8 mouse cellular contexts compared by ENCODE assay signal in the genomic region with DNA sequence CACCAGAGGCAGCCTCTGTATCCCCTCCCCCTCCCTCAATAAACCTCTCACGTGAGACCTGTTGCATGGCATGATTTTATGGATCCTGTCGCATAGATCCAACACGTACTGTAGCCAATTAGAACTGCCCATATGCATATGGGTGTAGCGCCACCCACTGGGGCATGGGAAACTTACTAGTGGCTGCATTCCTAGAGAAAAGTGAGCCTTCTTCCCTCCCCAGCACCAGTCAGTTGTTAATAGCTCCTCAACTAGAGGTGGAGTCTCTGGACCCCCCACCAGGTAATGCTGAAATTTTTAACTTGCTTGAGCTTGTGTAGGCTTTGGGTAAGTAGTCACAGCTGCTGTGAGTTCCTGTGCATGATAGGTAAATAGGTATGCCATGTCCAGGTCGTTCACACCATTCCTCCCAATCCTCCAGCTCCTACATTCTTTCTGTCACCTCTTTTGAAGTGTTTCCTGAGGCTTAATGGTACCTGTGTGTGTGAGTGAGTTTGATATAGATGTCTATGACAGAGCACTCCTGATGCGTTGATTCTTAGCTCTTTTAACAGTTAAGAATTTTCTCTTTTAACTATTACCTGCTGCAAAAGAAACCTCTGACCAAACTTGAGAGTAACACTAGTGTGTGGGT.
A peak's percentile ranks its signal among the peaks of the same experiment; 100 is the strongest.
DNase-seq lines count a peak whose midpoint lies in the region; ATAC-seq and TF ChIP-seq lines count a peak whose summit lies in the region.
"Had no signal": no experiment of that assay in that cellular context is flagged by ENCODE, and none has a peak within 500 bp of the region (broad histone marks: within the 10 kb centered on the region; RNA-seq: fewer than 3 reads in every experiment).

No protein-coding gene starts in this region.

- no peak for ATAC-seq in hindbrain, postnatal 0 days
- ATAC-seq in hindbrain, embryonic 14.5 days (ENCODE audit: low FRiP score) = no peak
- 0 out of 2 replicates have a peak, but pooled peaks have one; percentile 52 for ATAC-seq in embryonic facial prominence, embryonic 13.5 days (ENCODE audit: insufficient number of reproducible peaks, insufficient read depth, low FRiP score, low TSS enrichment, low read depth)
- no peak for ATAC-seq in inflammation-experienced regulatory T-cells, adult 6 months

- no peak overlapping the region for H3K4me3 ChIP-seq in hindbrain, postnatal 0 days (ENCODE audit: low read length)
- no peak overlapping the region for H3K4me3 ChIP-seq in hindbrain, embryonic 14.5 days (replicated peaks; ENCODE audit: low read length)
- H3K4me3 ChIP-seq in embryonic facial prominence, embryonic 13.5 days = no peak overlapping the region
- H3K4me3 ChIP-seq: megakaryocyte, embryonic 14.5 days had no signal

- H3K9ac ChIP-seq in hindbrain, postnatal 0 days (replicated peaks; ENCODE audit: low read length) = no peak overlapping the region
- no peak overlapping the region for H3K9ac ChIP-seq in hindbrain, embryonic 14.5 days
- no peak overlapping the region for H3K9ac ChIP-seq in embryonic facial prominence, embryonic 13.5 days

- H3K27me3 ChIP-seq in hindbrain, postnatal 0 days (ENCODE audit: insufficient read depth, low read length) = no peaks in the 10 kb centered on the region
- H3K27me3 ChIP-seq in hindbrain, embryonic 14.5 days (ENCODE audit: control insufficient read depth, insufficient read depth, low read length) = no peaks in the 10 kb centered on the region
- H3K27me3 ChIP-seq in embryonic facial prominence, embryonic 13.5 days = no peaks in the 10 kb centered on the region
- H3K27me3 ChIP-seq: megakaryocyte, embryonic 14.5 days had no signal

- H3K4me2 ChIP-seq in hindbrain, postnatal 0 days (ENCODE audit: low read depth, low read length) = no peak overlapping the region
- no peak overlapping the region for H3K4me2 ChIP-seq in hindbrain, embryonic 14.5 days (replicated peaks)
- no peak overlapping the region for H3K4me2 ChIP-seq in embryonic facial prominence, embryonic 13.5 days

- WGBS in hindbrain, postnatal 0 days = 33% methylated on average over 6 of the region's 6 CpGs
- 25% methylated on average over 6 of the region's 6 CpGs for WGBS in hindbrain, embryonic 14.5 days
- 18% methylated on average over 6 of the region's 6 CpGs for WGBS in embryonic facial prominence, embryonic 13.5 days

- peak; percentile 45 for TF ChIP-seq CTCF in hindbrain, postnatal 0 days (IDR thresholded peaks at IDR 0.05; ENCODE audit: low read depth)

- DNase-seq in hindbrain, postnatal 0 days (ENCODE audit: low spot score) = peak; percentile 13
- DNase-seq in hindbrain, embryonic 14.5 days (ENCODE audit: low spot score) = no peak
- peak; percentile 17 for DNase-seq in right cerebral cortex, postnatal 4 days
- DNase-seq in right cerebral cortex, postnatal 36 days (ENCODE audit: low spot score in 2 of 2) = no peak
- no peak for DNase-seq in layer of hippocampus, adult 11-12 months (ENCODE audit: low spot score)

- H3K27ac ChIP-seq in hindbrain, postnatal 0 days = no peak overlapping the region
- no peak overlapping the region for H3K27ac ChIP-seq in hindbrain, embryonic 14.5 days
- H3K27ac ChIP-seq in embryonic facial prominence, embryonic 13.5 days = no peak overlapping the region

- no peaks in the 10 kb centered on the region for H3K36me3 ChIP-seq in hindbrain, postnatal 0 days (ENCODE audit: insufficient read depth, low read length)
- H3K36me3 ChIP-seq in hindbrain, embryonic 14.5 days (replicated peaks; ENCODE audit: control insufficient read depth, insufficient read depth) = no peaks in the 10 kb centered on the region
- no peaks in the 10 kb centered on the region for H3K36me3 ChIP-seq in embryonic facial prominence, embryonic 13.5 days

- H3K9me3 ChIP-seq in hindbrain, postnatal 0 days (ENCODE audit: low read length) = no peaks in the 10 kb centered on the region
- no peaks in the 10 kb centered on the region for H3K9me3 ChIP-seq in hindbrain, embryonic 14.5 days (ENCODE audit: control insufficient read depth, low read length)
- no peaks in the 10 kb centered on the region for H3K9me3 ChIP-seq in embryonic facial prominence, embryonic 13.5 days

- no peaks in the 10 kb centered on the region for H3K4me1 ChIP-seq in hindbrain, postnatal 0 days (ENCODE audit: insufficient read depth, low read length)
- H3K4me1 ChIP-seq in hindbrain, embryonic 14.5 days (replicated peaks; ENCODE audit: control insufficient read depth, insufficient read depth, low read length) = no peaks in the 10 kb centered on the region
- H3K4me1 ChIP-seq in embryonic facial prominence, embryonic 13.5 days = peaks cover 5% of the 10 kb centered on the region
- H3K4me1 ChIP-seq: megakaryocyte, embryonic 14.5 days had no signal

Comparison
In these comparisons a context has a peak if more than half of its experiments do, and no peak if none do; other contexts are left out.
1. DNase-seq: peak in hindbrain, postnatal 0 days (single experiment) and right cerebral cortex, postnatal 4 days (single experiment); none in hindbrain, embryonic 14.5 days (single experiment), right cerebral cortex, postnatal 36 days (0 of 2) and layer of hippocampus, adult 11-12 months (single experiment).